Mouse (Mus musculus): ENCODE results near the gene Mmgt2. TPM values are rescaled to one million over a fixed set of nuclear protein-coding genes. Genes with fewer than 3 reads are reported as not detected.

Gene Mmgt2
- polyA plus RNA-seq, 1 experiment from 2014 or later: 33.2 TPM

DNA sequence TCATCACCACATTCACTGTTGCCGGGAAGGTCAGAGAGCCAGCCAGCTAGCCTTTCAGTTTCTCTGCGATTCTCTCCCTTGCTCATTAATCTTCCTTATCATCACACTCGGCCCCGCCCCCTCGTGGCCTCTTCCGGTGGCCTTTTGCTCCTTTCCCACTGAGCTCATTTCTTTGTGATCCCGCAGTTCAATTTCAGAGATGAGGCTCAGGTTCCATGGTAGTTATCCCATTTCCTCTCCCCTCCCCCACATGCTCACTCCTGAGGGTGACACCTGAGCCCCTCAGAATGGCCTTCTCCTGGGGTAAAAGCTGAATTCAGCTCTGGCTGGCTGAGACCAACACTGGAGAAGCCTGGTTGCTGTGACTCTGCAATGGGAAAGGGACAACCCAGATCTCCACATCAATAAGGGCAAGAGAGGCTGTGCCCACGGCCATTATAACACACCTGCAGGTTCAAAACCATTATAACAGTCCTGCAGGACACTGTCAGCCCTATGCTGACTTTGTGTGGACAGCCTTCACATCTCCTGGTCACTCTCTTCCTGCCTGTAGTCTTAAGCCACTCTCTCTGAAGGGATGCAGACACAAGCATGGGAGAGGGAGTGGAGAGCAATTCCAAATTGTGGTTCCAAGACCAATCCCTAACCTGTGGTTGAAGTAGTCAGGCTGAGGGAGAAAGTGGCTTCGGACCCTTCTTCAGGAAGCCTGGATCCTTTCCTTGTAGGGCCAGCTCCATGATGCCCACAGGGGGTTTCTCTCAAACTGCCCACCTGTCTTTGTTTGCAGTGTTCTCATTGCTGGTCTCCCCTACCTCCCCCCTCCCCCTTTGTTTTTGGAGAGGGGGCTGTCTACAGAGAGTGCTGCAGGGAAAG, 18.9 kb upstream of the Mmgt2 start:
- peak; percentile 19; the same call in 1 of the 2 replicates for ATAC-seq
- Histone ChIP-seq H3K4me2 (peak overlapping the region; percentile 51), H3K9me3 (replicated peaks) (no peaks in the 10 kb centered on the region), H3K27me3 (no peaks in the 10 kb centered on the region), H3K36me3 (ENCODE audit: poor library complexity, severe bottlenecking) (no peaks in the 10 kb centered on the region), H3K4me3 (no peak overlapping the region), H3K4me1 (peaks cover 45% of the 10 kb centered on the region), H3K9ac (peak overlapping the region; percentile 47), H3K27ac (peak overlapping the region; percentile 87)
- WGBS: 3% methylated on average over 9 of the region's 9 CpGs

DNA sequence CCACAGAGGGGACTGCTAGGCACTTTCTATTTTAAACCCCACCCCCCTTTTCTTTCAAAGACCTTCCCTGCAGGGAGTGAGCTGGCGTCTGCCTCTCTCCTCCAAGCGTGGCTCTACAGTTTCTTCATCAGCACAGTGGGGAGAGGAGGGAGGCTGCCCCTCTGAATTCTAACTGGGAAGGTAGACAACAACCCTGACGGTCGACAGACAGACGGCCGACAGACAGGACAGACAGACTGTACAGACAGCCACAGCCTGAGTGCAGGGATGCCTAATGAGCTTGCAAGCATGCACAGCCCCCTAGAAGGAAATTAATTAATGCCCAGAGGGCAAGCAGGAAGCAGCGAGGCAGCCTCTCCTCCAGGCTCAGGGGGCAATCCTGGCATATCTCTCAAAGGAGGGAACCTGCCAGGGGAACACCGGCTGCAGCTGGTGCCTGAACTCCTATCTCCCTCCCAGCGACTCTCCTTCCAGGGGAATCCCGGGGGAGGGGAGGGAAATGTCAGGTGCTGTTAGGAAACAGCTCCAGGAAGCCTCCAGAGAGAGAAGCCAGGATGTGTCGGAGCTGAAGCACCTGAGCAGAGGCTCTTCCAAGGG, 18.1 kb upstream of the Mmgt2 start:
- Histone ChIP-seq H3K27me3 (no peaks in the 10 kb centered on the region), H3K4me1 (peaks cover 40% of the 10 kb centered on the region), H3K27ac (peak overlapping the region; percentile 87), H3K4me2 (peak overlapping the region; percentile 51), H3K9ac (peak overlapping the region; percentile 47), H3K36me3 (ENCODE audit: poor library complexity, severe bottlenecking) (no peaks in the 10 kb centered on the region), H3K9me3 (replicated peaks) (no peaks in the 10 kb centered on the region), H3K4me3 (peak overlapping the region; percentile 15)
- peak; percentile 80 for ATAC-seq
- WGBS: 1% methylated on average over 11 of the region's 11 CpGs

DNA sequence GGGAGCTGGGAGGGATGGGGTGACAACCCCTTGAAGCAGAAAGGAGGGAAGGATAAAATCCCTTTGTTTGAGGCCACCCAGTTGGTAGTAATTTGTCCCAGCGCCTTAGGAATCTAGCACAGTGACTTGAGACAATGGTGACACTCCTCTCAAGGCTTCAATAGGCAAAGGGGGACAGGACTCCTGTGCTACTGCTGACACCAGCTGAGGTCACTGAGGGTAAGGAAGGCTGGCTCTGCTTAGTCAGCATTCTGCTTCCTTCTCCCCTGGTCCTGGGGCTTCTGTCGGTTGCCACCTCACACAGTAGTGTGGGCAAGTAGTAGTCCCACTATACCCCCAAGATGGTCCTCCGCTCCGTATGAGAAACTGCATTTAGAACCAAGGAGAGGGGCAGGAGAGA, 17.3 kb upstream of the Mmgt2 start:
- Histone ChIP-seq H3K4me1 (peaks cover 40% of the 10 kb centered on the region), H3K27ac (peak overlapping the region; percentile 87), H3K4me2 (no peak overlapping the region), H3K4me3 (no peak overlapping the region), H3K9ac (no peak overlapping the region; the same call in 1 of the 2 replicates), H3K36me3 (ENCODE audit: poor library complexity, severe bottlenecking) (no peaks in the 10 kb centered on the region), H3K9me3 (replicated peaks) (no peaks in the 10 kb centered on the region), H3K27me3 (no peaks in the 10 kb centered on the region)
- WGBS: 15% methylated on average over 4 of the region's 4 CpGs
- ATAC-seq: no peak

DNA sequence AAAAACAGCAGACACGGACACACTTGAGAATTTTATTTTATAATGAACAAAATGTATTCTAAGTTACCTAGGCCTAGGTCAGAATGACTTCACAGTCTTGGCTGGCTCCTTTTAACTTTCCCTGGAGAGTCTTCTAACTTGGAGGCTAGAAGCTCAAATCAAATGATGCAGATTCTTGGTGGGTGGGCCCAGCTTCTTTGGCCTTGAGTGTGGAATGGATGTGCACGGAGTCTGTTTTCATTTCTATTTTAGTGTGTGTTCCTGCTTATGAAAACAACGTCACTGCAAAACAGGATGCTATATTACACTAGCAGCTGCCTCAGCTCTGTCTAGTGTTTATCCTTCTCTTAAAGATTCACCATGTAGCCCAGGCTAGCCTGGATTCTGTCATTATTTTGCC, 13.1 kb upstream of the Mmgt2 start:
- Histone ChIP-seq H3K27me3 (no peaks in the 10 kb centered on the region), H3K4me3 (no peak overlapping the region), H3K36me3 (ENCODE audit: poor library complexity, severe bottlenecking) (no peaks in the 10 kb centered on the region), H3K9me3 (replicated peaks) (no peaks in the 10 kb centered on the region), H3K27ac (no peak overlapping the region), H3K4me2 (no peak overlapping the region), H3K4me1 (peaks cover 13% of the 10 kb centered on the region), H3K9ac (no peak overlapping the region)
- ATAC-seq: no peak
- 83% methylated on average over 3 of the region's 3 CpGs for WGBS

DNA sequence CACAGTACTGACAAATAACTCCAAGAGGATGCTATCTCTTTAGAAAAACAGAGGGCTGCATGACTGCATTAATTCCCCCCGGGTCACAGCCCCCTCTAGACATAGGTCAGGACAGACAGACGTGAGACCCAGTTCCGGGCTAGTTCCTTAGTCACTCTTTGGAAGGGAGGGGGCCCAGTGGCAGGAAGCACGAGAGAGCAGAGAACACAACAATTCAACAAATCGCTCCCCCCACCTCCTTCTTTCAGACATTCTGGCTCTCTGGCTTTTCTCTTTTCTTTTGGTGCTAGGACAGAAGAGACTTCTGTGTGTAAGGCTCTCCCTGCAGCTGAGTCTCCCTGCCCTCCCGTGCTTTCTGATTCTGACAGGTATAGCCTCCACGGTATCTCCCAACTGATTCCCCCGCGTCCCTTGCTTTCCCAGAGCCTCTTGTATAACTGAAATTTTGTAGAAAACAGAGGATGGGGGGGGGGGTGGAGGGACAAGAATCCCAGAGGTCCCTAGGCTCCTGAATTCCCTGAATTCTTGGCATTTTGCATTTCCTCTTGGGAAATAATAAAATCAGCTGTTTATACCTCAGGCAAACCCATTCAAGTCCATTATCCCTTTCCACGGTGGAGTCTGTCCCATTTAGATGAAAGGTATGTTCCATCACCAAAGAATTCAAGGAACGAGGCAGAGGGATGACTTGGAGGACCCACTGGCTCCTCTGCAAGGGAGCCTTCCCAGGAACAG, 12.2 kb upstream of the Mmgt2 start:
- no peak for ATAC-seq
- Histone ChIP-seq H3K27ac (no peak overlapping the region), H3K4me1 (peaks cover 4% of the 10 kb centered on the region), H3K27me3 (no peaks in the 10 kb centered on the region), H3K9me3 (replicated peaks) (no peaks in the 10 kb centered on the region), H3K9ac (no peak overlapping the region), H3K36me3 (ENCODE audit: poor library complexity, severe bottlenecking) (no peaks in the 10 kb centered on the region), H3K4me2 (no peak overlapping the region), H3K4me3 (no peak overlapping the region)
- WGBS: 57% methylated on average over 11 of the region's 11 CpGs

DNA sequence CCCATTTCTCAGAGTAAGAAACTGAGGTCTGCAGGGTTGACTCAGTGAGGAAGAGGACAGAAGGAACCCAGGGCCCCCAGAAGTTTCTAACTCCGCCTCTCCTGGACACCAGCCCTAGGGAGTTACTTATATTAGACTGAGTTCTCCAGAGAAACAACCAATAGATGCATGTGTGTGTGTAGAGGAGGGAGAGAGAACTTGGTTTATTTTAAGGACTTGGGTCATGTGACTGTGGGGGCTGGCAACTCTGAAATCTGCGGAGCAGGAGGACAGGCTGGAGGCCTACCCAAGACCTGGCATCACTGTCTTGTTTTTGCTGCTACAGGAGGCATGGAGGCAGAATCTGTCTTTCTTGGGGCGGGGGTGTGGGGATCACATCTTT, 11.6 kb upstream of the Mmgt2 start:
- Histone ChIP-seq H3K27ac (no peak overlapping the region), H3K36me3 (ENCODE audit: poor library complexity, severe bottlenecking) (no peaks in the 10 kb centered on the region), H3K4me3 (no peak overlapping the region), H3K27me3 (no peaks in the 10 kb centered on the region), H3K9me3 (replicated peaks) (no peaks in the 10 kb centered on the region), H3K4me2 (no peak overlapping the region), H3K9ac (no peak overlapping the region), H3K4me1 (peaks cover 1% of the 10 kb centered on the region; the same call in 1 of the 2 replicates)
- no peak for ATAC-seq
- WGBS: 93% methylated on average over 3 of the region's 3 CpGs

DNA sequence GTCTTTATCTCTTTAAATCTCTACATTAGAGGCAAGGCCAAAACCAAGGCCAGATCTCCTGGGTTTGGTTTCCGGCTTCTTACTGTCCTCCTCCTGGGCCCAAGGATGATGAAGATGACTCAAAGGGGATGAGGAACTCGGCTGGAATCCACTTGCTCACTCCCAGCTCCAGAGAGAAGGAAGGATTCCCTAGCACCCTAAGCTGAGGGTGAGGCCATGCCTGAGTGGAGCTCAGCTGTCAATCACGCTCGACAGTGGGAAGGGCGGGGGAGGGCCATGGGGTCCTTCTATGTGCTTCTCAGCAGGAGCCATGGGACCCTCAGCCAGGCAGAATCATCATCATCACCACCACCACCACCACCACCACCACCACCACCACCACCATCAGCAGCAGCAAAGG, 11.1 kb upstream of the Mmgt2 start:
- Histone ChIP-seq H3K27me3 (no peaks in the 10 kb centered on the region), H3K9me3 (replicated peaks) (no peaks in the 10 kb centered on the region), H3K4me2 (no peak overlapping the region), H3K4me3 (no peak overlapping the region), H3K4me1 (peaks cover 6% of the 10 kb centered on the region), H3K9ac (no peak overlapping the region), H3K36me3 (ENCODE audit: poor library complexity, severe bottlenecking) (no peaks in the 10 kb centered on the region), H3K27ac (no peak overlapping the region)
- whole genome bisulfite sequencing: 79% methylated on average over 5 of the region's 5 CpGs
- no peak for ATAC-seq

DNA sequence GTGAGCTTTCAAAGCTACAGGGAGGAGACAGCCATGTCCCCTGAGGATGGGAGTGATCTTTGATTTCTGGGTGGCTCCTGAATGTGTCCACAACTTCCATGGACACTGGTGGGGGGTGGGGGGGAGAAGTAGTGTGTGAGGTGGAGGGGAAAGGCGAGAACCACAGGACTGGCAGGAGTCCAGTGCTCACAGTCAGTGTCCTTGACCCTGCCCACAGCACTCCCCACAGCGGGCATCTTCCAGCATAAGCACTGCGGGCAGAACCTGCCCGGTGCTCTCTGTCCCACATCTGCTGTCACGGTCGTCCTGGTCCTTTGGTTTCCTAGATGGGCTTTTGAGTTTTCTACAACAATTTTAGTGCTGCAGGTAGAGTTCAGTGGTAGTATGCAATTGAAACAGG, 10.7 kb upstream of the Mmgt2 start:
- 82% methylated on average over 6 of the region's 6 CpGs for WGBS
- H3K4me3 ChIP-seq: no peak overlapping the region
- H3K27me3 ChIP-seq: no peaks in the 10 kb centered on the region
- no peak overlapping the region for H3K9ac ChIP-seq
- no peak overlapping the region for H3K27ac ChIP-seq
- peaks cover 8% of the 10 kb centered on the region for H3K4me1 ChIP-seq
- no peaks in the 10 kb centered on the region for H3K9me3 ChIP-seq (replicated peaks)
- H3K36me3 ChIP-seq (ENCODE audit: poor library complexity, severe bottlenecking): no peaks in the 10 kb centered on the region
- H3K4me2 ChIP-seq: no peak overlapping the region
- no peak for ATAC-seq

DNA sequence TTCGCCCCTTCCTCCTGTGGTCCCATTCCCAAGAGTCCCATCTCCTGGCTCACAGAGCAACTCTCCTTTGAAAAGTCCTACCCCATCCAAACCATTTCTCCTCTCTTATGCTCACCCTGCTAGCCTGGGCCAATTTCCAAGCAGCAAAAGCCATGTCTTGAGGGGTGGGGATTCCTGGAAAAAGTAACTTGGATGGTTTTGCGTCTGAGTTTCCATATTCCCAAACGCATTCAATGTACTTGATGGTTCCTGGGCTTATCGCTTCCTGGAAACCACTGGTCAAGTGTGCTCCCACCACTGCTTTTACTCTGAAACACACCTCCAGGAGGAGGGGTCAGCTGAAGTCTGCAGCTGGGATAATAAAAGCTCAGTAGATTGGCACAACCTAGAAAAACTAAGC, 10.1 kb upstream of the Mmgt2 start:
- WGBS: 96% methylated on average over 4 of the region's 4 CpGs
- no peak overlapping the region for H3K4me3 ChIP-seq
- H3K36me3 ChIP-seq (ENCODE audit: poor library complexity, severe bottlenecking): no peaks in the 10 kb centered on the region
- no peak for ATAC-seq
- H3K27me3 ChIP-seq: no peaks in the 10 kb centered on the region
- H3K9me3 ChIP-seq (replicated peaks): no peaks in the 10 kb centered on the region
- peaks cover 14% of the 10 kb centered on the region for H3K4me1 ChIP-seq
- H3K9ac ChIP-seq: no peak overlapping the region
- no peak overlapping the region for H3K4me2 ChIP-seq
- no peak overlapping the region for H3K27ac ChIP-seq

DNA sequence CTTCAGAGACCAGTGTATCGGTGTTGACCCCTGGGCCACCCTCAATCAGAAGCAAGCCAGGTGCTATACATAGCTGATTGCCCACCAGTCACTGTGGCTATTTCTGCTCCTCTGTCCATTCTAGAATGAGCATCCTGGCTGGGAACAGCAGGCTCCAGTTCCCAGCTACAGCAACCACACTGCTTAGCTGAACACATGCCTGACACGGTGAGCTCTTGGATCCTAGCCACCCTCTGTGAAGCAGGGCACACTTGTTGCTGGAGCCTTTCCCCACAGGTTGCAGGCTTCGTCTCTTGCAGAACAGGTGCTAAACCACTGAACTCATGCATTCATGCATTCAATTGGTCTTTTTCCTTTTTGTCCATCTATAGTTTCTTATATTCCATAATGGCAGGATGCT, 8.1 kb upstream of the Mmgt2 start:
- no peaks in the 10 kb centered on the region for H3K27me3 ChIP-seq
- no peak overlapping the region for H3K9ac ChIP-seq
- WGBS: 70% methylated on average over 3 of the region's 3 CpGs
- no peak overlapping the region for H3K27ac ChIP-seq
- H3K4me3 ChIP-seq: no peak overlapping the region
- no peak for ATAC-seq
- H3K4me2 ChIP-seq: no peak overlapping the region
- no peaks in the 10 kb centered on the region for H3K36me3 ChIP-seq (ENCODE audit: poor library complexity, severe bottlenecking)
- H3K9me3 ChIP-seq (replicated peaks): no peaks in the 10 kb centered on the region
- peaks cover 32% of the 10 kb centered on the region for H3K4me1 ChIP-seq

DNA sequence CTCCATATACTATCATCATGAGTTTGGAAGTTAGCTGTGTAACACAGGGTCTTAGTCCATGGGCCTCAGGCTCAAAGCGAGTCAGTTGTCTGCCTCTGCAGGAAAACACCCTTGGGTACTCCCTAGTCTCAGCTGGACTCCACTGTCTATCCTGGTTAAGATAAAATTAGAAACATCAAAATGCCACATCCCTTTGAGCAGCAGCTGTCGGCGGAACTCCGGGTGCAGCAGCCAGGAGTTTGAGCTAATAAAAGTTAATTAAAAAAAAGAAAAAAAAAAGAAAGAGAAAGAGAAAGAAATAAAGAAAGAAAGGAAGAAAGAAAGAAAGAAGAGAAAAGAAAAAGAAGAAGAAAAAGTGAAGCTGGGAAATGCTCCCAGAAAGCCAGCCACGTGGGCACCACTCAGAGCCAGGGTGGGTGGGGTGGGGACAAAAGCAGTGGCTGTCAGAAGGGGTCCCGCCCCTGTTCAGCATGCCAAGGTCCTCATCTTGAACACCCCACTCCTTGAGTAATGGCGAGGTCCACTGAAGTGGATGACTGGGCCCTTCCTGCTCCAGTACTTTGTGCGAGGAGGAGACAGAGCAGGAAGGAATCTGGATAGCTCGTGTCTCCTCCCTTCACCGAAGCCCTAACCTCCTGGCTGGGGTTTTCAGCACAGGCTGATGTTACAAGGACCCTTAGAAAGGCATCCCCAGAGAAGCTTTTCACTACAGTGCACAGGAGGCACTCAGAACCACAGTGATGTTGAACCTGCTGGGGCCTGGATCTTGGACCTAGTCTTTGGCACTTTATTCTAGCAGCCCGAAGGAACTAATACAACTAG, 6.2 kb upstream of the Mmgt2 start:
- ATAC-seq: no peak
- no peak overlapping the region for H3K4me3 ChIP-seq
- no peak overlapping the region for H3K4me2 ChIP-seq
- no peaks in the 10 kb centered on the region for H3K9me3 ChIP-seq (replicated peaks)
- 59% methylated on average over 11 of the region's 11 CpGs for WGBS
- peaks cover 50% of the 10 kb centered on the region for H3K4me1 ChIP-seq
- H3K27ac ChIP-seq: no peak overlapping the region
- no peak overlapping the region for H3K9ac ChIP-seq
- H3K27me3 ChIP-seq: no peaks in the 10 kb centered on the region
- H3K36me3 ChIP-seq (ENCODE audit: poor library complexity, severe bottlenecking): no peaks in the 10 kb centered on the region

Measured in forebrain, embryonic 13.5 days (tissue).